Mouse (Mus musculus): ENCODE data around the gene Hsf4.

The Hsf4 gene

DNA sequence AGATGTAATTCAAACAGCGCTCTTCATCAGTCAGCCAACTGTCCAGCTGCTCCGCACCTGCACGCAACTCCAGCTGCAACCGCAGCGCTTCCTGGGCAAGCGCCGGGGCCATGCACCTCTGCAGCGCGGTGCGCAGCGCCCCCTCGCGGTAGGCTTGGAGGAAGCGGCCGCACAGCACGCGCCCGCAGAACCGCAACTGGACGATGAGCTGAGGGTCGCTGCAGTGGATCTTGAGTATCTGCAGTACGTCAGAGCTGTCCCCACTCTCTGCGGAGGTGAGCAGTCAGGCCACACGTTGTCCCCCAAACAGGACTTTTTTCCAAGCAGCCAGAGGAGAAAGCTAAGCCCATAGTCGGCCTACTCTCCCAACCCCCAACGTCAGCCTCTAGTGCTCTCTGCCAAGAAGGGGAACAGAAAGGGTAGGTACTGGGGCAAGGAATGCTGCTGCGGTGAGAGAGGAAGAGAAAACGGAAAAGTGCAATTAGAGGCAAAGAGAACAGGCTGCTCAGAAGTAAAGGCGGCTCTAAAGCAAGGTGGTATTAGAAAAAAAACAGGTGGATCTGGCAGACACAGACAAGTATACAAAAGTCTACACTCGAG, 9.8 kb upstream of the Hsf4 start:
- peak; percentile 79 for DNase-seq (ENCODE audit: low spot score)

DNA sequence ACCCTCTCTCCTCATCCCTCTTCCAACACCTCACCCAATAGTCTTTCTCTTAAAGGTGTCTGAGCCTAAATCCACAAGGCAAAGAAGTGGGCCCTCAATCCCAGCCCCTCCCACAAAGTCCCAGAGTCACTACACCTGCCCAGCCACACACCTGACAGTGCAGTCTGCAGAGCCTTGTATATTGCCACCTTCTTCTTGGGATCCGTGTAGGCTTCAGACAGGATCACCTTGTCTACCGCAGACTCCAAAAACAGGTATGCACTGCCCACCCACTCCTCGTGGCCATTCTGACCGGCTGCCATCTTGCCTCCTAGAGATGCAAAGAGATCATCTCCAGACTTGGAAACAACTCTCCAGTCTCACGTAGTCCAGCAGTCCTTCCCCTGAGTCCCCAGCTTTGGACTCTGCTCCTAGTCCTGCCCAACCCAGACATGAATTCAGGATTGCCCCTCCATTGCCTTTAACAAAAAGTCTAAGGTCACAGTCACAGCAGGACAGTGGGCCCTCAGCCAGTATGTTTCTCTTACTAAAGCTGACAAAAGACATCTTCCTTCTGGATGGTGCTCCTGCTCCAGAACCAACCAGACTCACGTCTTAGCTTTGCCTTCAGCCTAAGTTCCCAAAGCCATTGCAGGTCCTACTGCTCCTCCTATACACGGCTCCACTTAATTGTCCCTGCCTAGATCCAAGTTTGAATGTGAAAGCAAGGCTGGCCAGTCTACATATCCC, 9.1 kb upstream of the Hsf4 start:
- DNase-seq (ENCODE audit: low spot score): no peak

DNA sequence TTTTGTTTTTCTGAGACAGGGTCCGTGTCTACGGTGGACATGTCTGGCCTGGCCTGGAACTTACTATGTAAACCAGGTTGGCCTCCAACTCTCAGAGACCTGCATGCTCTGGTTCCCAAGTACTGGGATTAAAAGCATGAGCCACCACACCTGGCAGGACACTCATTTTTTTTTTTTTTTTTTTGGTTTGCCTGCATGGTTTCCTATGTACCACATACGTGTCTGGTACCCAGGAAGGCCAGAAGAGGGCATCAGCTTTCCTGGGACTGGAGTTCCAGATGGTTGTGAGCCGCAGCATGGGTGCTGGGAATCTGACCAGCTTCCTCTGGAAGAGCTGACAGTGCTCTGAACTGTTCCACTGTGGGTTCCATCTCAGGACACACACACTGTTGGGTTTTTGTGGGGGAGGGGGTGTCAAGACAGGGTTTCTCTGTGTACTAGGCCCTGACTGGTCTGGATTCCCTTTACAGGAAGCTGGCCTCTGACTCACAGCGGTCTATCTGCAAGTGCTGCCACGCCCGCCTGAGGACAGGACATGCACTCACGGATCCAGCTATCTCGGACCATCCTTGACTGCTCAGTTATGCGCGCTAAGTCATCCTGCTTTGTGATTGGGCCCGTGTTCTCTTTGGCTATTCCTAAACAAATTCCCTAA, 8.1 kb upstream of the Hsf4 start:
- no peak for DNase-seq (ENCODE audit: low spot score)

DNA sequence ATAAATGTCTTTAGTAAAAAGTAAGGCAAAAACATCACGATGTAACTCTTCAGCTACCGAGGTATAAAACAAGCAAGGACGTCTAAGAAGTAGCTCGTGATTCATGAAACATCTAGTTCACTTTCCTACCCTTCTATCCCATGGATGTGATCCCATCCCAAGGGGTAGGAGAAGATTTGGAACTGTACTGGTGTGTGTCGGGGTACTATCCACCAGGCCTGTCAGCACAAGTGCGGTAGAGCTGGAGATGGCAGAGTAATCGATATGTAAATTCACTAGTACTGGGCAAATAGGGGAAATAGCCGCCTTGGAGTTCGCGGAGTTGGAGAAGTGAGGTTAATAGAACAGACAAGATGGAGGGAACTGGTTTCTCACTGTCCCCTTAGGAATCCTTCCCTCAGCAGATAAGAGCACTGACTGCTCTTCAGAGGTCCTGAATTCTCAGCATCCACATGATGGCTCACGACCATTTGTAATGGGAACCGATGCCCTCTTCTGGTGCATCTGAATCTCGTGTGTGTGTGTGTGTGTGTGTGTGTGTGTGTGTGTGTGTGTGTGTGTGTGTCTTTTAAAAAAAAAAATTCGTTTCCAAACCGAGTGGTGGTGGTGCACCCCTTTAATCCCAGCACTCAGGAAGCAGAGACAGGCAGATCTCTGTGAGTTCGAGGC, 6.2 kb upstream of the Hsf4 start:
- DNase-seq (ENCODE audit: low spot score): no peak

DNA sequence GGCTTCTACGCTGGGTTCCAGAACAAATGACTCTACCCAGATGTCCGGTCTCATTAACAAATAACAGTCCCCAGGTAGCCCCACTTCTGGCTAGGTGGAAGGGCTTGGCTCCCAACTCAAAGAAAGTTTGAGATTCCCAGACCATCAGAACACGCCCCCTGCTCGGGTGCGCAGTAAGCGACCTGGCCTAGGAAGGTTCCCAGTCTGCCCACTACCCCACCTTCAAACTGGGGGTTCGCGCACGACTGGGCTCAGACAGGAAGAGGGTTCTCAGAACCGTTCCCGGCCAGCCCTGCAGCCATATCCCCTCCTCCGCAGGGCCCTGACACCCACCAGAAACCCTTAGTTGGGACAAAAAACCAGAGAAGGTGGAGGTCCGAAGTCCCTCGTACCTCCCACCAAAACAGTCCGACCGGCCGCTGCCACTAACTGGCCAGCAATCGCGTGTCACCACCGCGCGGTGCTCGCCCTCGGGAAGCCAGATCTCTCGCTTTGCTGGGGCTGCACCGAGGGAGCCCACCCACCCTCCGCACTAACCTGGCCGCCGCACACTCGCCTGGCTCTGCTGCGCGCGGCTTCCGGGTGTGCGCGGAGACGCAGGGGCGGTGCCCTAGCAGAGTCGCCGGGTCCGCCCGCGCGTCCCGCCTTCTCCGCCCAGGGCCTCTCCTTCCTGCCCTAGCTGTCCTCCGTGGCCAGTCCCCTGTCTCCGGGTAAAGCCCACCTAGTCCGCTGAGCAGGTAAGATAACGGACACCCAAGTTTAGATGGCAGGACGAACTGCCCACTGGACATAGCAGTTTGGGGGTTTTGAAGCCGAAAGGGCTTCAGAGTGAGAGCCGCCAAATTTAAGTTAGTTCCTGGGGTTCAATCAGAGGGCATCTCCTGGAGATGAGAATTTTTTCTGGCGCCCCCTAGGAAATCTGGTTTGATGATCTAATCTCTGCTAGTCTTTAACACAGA, 5.3 kb upstream of the Hsf4 start, which contains the start of the genes Tradd and Fbxl8:
Tradd (minus strand) TSS at position 586 of the 959 bp plus-strand sequence.
Fbxl8 (plus strand) TSS at position 625 of the 959 bp plus-strand sequence.
- DNase-seq (ENCODE audit: low spot score): no peak

DNA sequence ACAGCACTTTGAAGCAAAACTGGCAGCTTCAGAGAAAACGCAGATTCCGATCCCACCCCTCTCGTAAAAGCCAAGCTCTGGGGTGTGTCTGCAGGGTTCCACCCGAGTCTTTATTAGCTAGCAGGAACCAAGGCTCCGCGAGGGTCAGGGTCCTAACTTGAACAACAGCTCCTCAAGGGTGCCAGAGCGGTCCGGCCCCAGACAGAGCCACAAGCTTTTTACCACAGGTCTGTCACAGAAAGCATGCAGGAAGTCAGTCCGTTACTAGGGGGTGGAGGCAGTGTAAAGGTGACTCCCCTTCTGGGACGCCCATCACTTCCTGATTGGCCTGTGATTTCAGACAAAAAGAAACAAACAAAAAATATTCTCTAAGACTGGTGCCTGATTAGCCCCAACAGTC, 4.5 kb upstream of the Hsf4 start:
- no peak for DNase-seq (ENCODE audit: low spot score)

DNA sequence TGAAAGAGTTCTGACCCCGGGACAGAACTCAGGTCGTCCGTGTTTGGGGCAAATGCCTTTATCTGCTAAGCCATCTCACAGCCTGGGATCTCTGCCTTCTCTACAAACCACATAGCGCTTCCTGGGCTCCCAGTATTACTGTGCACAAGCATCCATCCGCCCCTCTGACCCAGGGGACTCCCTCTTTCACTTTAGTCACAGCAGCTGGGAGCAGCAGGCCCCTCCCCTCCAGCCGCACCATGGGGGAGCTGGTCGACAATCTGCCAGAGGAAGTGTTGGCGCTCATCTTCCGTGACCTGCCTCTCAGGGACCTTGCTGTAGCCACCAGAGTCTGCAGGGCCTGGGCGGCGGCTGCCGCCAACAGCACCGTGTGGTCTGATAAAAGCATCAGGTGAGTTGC, 2.8 kb upstream of the Hsf4 start:
- no peak for DNase-seq (ENCODE audit: low spot score)

DNA sequence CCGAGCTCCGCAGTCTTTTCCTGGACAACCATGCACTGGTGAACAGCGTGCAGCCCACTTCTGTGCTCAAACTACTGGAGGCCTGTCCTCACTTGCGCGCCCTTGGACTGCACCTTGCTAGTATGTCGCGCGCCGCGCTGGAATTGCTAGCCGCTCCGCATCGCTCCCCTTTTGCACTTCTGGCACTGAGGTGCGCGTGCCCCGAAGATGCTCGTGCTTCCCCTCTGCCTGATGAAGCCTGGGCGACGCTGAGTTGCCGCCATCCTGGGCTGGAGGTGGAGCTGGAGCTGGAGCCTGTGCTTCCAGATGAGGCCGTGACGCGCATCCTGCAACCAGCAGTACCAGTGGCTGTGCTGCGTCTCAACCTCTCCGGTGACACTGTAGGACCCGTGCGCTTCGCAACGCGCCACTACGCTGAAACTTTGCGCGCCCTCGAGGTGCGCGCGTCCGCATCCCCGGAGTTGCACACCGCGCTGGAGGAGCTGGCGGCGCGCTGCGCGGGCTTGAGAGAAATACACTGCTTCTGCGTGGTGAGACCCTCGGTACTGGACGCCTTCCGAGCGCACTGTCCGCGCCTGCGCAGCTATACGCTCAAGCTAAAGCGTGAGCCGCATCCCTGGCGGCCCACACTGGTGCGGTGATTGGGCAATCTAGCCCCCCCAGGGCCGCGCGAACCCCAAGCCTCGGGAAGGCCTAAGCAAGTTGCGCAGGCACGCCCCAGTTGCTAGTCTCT, 1.1 kb upstream of the Hsf4 start:
- peak; percentile 45 for DNase-seq (ENCODE audit: low spot score)

DNA sequence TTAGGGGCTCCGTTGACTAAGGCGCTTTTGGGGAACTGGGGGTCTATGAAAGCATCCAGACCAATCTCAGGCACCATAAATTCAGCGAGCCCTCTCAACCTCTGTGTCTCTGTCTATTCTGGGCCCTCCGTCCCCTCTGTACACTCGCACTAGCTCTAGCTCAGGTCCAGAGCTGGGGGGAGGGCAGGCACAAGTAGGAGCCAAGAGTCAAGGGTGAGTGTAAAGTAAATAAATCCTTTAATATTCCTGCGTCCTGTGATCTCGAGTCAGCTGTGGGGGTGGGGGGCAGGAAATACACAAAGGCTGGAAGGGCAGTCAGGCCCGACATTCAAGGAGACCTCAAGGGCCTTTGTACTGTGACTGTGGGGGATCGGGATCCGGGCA, 534 bp upstream of the Hsf4 start:
- DNase-seq (ENCODE audit: low spot score): no peak

DNA sequence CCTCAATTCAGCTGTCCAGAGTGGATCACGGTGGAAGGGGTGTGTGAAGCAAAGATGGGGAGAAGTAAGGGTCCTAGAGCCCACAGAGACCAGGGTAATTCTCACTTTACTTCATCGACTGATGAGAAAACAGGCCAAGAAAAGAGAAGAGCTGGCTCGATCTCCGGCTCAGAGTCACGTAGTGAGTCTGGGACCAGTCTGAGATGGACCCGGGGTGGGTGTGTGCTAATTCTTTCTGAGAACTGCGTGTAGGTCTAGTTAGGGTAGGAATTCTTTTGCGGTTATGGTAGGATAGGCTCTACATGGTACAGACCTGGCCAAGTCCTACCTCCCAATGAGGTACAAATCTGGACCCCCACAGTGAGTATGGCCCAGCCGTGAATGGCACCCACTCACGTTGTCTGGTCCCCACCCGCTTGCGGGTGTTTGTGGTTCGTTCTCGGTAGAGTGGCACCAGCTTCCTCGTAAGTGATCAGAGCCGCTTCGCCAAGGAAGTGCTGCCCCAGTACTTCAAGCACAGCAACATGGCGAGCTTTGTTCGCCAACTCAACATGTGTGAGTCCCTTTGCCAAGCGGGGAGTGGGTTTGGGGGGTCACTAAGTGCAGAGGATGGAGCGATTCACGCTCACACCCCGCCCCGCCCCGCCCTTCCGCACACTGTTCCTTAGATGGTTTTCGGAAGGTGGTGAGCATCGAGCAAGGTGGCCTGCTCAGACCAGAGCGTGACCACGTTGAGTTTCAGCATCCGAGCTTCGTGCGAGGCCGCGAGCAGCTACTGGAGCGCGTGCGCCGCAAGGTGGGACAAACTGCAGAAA, 707 bp downstream of the Hsf4 start:
- DNase-seq (ENCODE audit: low spot score): peak; percentile 4

DNA sequence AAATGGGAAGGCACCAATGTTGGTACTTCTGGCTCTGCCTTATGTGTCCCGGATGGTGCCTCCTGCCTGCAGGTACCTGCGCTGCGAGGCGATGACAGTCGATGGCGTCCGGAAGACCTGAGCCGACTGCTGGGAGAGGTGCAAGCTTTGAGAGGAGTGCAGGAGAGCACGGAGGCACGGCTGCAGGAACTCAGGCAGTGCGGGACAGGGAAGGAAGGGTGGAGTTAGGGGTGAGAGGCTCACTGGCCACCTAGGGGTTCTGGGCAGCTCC, 1.2 kb downstream of the Hsf4 start:
- DNase-seq (ENCODE audit: low spot score): peak; percentile 11

DNA sequence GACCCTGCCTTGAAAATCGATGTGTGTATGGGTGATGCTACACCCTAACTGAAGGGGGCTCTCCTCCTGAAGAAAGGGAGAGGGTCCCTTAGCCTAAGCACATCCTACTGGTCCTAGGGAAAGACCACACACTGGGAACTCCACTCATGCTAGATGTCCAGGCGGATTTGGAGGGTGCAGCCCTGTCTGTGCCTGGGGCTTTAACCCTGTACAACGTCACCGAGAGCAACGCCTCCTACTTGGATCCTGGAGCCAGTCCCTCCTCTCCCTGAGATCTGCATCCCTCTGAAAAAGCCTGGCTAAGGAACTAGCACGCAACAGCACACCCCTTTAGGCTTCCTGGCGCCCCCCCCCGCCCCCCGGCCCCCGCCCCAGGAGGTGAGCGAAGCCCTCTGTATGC, 5.8 kb downstream of the Hsf4 start:
- DNase-seq (ENCODE audit: low spot score): no peak

DNA sequence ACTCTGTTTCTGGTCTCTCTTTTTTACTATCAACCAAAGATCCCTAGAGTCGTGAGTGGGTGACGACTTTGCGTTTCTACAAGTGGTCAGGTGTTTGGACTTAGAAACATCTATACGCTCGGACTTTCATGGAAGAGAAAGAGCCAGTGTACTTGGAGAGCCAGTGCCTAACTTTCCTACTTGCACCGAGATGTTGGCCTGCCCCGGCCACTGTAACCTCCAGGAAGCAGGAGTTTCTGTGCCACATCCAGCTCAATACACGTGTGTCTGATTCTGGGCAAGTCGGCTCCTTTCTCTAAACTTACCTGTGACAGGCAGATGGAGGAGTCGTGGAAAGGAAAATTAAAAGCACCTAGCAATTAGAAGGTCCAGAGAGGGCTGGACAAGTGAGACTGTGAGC, 6.2 kb downstream of the Hsf4 start, which contains the start of gene Nol3:
Nol3 (plus strand) TSS at position 301 of the 400 bp plus-strand sequence.
- no peak for DNase-seq (ENCODE audit: low spot score)

DNA sequence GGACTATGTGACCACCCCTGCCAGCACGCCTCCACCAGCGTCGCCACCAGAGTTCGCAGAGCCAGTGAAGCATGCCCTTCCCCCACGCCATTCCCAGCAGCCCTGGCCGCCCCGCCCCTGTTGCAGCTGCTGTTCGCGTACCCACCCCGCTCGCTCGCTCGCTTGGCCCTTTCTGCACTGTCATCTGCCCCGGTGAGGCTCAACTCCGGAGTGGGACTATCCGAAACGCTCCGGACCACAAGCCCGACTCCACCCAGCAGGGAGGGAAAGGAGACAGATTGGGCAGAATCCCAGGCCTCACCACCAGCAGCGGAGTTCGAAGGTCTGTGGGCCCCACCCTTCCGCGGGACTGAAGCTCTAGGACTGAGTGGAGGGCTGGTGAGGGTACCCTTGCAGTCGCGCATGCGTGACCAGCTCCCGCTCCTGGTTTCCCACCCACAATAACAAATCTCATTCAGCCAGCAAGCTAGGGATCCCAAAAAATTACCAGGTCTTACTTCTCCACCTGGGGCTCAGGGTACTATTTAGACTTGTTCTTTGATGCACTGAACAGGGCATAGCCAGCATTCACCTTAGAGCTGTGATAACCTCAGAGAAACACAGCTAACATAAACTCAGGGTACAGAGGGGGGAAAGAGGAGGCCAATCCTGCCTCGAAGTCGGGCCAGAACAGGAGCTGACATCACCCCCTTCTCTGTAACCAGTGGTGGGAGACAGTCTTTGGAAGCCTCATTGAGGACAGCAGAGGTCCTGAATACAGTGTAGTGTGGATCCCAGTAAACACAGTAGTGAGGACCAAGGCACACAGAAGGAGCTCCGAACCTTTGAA, 6.9 kb downstream of the Hsf4 start:
- peak; percentile 28 for DNase-seq (ENCODE audit: low spot score)

DNA sequence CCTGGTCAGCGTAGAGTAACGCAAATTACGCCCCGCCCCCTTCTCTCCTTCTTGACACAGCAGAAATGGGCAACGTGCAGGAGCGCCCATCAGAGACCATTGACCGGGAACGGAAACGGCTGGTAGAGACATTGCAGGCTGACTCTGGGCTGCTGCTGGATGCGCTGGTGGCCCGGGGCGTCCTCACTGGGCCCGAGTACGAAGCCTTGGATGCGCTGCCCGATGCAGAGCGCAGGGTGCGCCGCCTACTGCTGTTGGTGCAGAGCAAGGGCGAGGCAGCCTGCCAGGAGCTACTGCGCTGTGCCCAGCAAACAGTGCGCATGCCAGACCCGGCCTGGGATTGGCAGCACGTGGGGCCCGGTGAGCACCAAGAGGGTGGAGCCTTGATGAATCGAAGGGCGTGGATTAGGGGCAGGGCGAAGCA, 9.3 kb downstream of the Hsf4 start:
- DNase-seq (ENCODE audit: low spot score): peak; percentile 73

DNA sequence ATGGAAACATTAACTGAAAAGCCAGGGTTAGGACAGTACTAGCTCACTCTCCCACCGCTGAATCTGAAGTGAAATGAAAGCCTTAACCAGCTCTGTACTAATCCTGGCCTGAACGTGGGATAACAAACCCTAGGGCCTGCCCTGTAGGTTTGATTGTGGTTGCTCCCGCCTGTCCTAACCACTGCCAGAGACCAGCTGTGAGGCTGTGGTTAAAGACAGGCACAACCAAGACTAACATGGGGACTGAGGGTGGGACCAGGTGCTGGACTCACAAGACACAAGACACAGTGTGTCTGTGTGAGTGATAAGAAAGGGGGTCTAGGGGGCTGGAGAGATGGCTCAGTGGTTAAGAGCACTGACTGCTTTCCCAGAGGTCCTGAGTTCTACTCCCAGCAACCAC, 11.0 kb downstream of the Hsf4 start:
- DNase-seq (ENCODE audit: low spot score): no peak

DNA sequence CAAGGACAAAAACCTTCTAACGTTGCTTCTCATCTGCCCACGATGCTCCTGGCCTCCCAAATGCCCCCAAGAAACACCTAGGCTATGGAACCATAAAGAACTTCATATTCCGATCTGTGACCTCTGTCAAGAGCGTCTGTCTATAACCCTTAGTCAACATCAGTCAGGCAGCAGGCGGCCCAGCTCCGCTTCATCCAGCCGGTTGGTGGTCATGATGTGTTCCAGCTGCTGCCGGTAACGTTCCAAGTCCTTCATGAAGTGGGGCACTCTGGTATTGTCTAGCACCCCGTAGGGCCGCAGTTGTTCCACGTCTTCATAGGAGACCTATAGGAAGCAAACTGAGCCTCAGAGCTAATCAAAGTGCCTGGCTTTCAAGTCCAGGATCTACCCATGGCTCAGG, 12.2 kb downstream of the Hsf4 start:
- DNase-seq (ENCODE audit: low spot score): no peak

DNA sequence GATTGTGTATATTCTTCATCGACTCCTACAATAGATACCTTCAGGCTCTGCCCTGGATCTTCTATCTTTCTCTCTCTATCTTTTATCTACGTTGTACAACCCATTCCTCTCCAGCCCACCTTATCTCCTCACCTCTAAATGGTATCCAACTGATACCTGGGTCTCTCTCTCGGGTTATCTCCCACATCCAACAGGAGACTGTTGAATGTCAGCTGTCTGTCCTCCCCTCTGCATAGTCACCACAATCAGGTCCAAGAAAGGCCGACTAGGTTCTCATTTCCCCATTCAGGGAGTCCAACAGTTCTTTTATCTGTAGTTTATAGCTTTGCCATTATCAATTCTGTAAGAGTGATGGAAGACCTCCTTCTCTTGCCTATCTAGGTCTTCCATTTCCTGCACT, 12.6 kb downstream of the Hsf4 start:
- DNase-seq (ENCODE audit: low spot score): no peak

DNA sequence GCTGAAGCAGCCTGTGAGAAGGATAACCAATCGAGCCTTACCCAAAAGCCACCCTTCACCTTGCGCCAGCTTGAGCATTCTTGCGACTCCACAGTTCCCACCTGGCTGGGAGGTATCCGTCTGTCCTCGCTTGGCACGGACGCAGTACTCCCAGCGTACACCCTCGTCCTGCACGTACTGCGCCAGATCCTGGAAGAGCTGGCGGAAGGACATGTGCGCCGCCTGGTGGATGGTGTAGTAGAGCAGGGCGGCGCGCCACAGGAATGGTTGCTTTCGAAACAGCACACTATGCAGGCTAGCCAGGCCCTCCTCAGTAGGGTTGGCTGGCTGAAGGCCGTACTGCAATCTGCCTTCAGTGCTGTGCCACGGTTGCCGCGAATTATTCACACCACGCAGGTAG, 13.5 kb downstream of the Hsf4 start:
- peak; percentile 53 for DNase-seq (ENCODE audit: low spot score)
